Mouse (Mus musculus): Measurements from ENCODE around the gene Zp1.
A peak's percentile ranks its signal among the peaks of the same experiment; 100 is the strongest.

The Zp1 gene

GRCm38 (mm10) chr19:10871328-10871961 is 49.0 kb downstream of the Zp1 start:
- no peak for DNase-seq

- DNase-seq, result no peak
Observed at GRCm38 (mm10) chr19:10870676-10871075, 49.8 kb downstream of the Zp1 start.

GRCm38 (mm10) chr19:10869886-10870527 is 50.4 kb downstream of the Zp1 start, which contains the start of gene Tmem132a:
Tmem132a (minus strand) TSS chr19:10869940.
- DNase-seq, result peak; percentile 66

DNA sequence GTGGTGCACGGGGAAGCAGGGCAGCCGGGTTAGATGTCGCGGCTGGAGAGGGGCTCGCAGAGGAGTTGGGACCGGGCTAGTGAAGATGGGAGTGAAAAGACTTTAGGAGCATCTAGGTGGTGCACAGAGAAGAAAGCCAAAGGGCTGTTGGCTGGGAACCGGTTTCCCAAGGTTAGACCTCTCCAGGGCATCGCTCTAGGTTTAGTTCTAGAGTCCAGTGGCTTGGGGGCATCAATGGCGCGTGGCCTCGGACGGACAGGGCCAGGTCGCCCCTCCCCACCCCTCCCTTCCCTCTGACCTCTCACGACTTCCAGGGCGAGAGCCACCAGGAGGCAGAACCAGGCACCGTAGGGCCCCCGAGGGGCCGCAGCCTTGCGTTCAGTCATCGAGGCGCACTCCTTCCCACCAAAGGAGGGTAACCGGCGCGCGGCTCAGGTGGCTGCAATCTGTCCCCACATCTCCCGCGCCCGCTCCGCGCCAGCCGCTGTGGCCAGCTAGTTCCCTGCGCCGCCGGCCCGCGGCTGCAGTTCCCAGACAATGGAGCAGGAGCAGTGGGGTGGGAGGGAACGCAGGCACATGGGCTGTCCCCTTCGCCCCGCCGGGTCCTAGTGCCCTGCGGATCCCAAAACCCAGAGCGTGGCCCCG is 51.1 kb downstream of the Zp1 start:
- peak; percentile 88 for DNase-seq

GRCm38 (mm10) chr19:10868623-10869141 is 51.8 kb downstream of the Zp1 start:
- DNase-seq, result no peak

- DNase-seq, result no peak
Observed at GRCm38 (mm10) chr19:10867946-10868622, 52.3 kb downstream of the Zp1 start.

GRCm38 (mm10) chr19:10866351-10866750 is 54.1 kb downstream of the Zp1 start:
- peak; percentile 71 for DNase-seq

All from cerebellum, adult 8-10 months (tissue).